Mouse (Mus musculus) hindbrain, embryonic 14.5 days (tissue): Measurements from ENCODE around the gene Gzmg. TPM values are rescaled to one million over a fixed set of nuclear protein-coding genes. Genes with fewer than 3 reads are reported as not detected.
"Not testable (repeated sequence)": the region's sequence is repeated elsewhere in the genome, so short reads cannot be mapped to it uniquely, and the experiment has no call there.

Experiments
- ATAC-seq: fragments of 200-750 bp; cut with Nextera tagmentation; 2 replicates; pipeline ENCODE4 v1.8.0; 2017; ENCODE audit warnings: moderate number of reproducible peaks, mild to moderate bottlenecking, moderate TSS enrichment, moderate library complexity; ENCODE audit not compliant: low FRiP score
- DNase-seq: peaks from one replicate; pipeline ENCODE4 v3.0.0-alpha.2; 2015; ENCODE audit warnings: low spot score
- H3K27ac ChIP-seq: fragments of 300-500 bp; sonication (generic); 2 replicates; pipeline ENCODE4 v1.5.1; 2014; ENCODE audit warnings: mild to moderate bottlenecking, moderate library complexity
- H3K27me3 ChIP-seq: fragments of 300-500 bp; sonication (generic); 2 replicates; pipeline ENCODE4 v1.6.1; 2014; ENCODE audit warnings: mild to moderate bottlenecking, low read length, mixed read lengths; ENCODE audit not compliant: control insufficient read depth, insufficient read depth
- H3K36me3 ChIP-seq: fragments of 300-500 bp; sonication (generic); replicated peaks from 2 replicates; pipeline ENCODE4 v1.6.1; 2014; ENCODE audit not compliant: control insufficient read depth, insufficient read depth
- H3K4me1 ChIP-seq: fragments of 300-500 bp; sonication (generic); replicated peaks from 2 replicates; pipeline ENCODE4 v1.6.1; 2014; ENCODE audit warnings: antibody characterized with exemption, low read length, mixed read lengths; ENCODE audit not compliant: control insufficient read depth, insufficient read depth
- H3K4me2 ChIP-seq: fragments of 300-500 bp; sonication (generic); replicated peaks from 2 replicates; pipeline ENCODE4 v1.6.1; 2014; ENCODE audit warnings: mild to moderate bottlenecking, moderate library complexity
- H3K4me3 ChIP-seq: fragments of 300-500 bp; sonication (generic); replicated peaks from 2 replicates; pipeline ENCODE4 v1.5.1; 2014; ENCODE audit warnings: mild to moderate bottlenecking, low read length
- H3K9ac ChIP-seq: fragments of 300-500 bp; sonication (generic); 2 replicates; pipeline ENCODE4 v1.6.1; 2014
- H3K9me3 ChIP-seq: fragments of 300-500 bp; sonication (generic); 2 replicates; pipeline ENCODE4 v1.6.1; 2016; ENCODE audit warnings: low read length; ENCODE audit not compliant: control insufficient read depth
- WGBS: fragments of 180-500 bp; shearing (Covaris S2); extraction: QIAGEN DNeasy Blood & Tissue Kit; methylation state at CpG from one replicate; pipeline ENCODE4 v1.1.7; 2014; 5-methylcytosine and 5-hydroxymethylcytosine counted together
- polyA plus RNA-seq: library from polyadenylated mRNA; unstranded; fragments of >200 nt; fragmentation: Nextera tagmentation; extraction: Ambion mirVana; gene quantifications from 2 replicates; pipeline ENCODE4 v1.2.1, GENCODE M21; 2014

Gzmg gene
- not detected in 2 replicates for polyA plus RNA-seq

DNA sequence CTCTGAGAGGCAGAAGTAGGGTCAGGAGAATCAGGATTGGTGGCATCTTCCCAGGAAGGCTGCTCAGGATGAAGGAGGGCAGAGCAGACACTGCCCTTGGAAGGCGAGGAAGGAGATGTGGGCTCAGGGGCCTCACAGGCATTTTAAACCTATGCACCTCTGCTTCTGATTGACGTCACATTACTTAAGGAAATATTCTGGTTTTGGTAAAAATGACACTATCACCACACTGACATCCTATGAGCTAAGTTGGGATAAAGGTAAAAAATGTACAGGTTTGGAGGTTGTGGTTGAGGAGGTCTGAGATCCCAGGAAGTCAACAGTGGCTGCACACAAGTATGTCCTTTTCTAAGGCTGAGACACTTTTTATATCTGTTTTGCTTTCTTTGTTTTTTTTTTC lies at the start of gene Gzmg:
Gene Gzmg (minus strand): TSS at position 101 of the 400 bp plus-strand sequence.
- H3K9ac ChIP-seq, DNase-seq, H3K4me1 ChIP-seq, H3K27me3 ChIP-seq, H3K27ac ChIP-seq, H3K36me3 ChIP-seq, H3K4me2 ChIP-seq, H3K4me3 ChIP-seq, H3K9me3 ChIP-seq, ATAC-seq: not testable (repeated sequence)
- 79% methylated on average over 2 of the region's 2 CpGs for WGBS

DNA sequence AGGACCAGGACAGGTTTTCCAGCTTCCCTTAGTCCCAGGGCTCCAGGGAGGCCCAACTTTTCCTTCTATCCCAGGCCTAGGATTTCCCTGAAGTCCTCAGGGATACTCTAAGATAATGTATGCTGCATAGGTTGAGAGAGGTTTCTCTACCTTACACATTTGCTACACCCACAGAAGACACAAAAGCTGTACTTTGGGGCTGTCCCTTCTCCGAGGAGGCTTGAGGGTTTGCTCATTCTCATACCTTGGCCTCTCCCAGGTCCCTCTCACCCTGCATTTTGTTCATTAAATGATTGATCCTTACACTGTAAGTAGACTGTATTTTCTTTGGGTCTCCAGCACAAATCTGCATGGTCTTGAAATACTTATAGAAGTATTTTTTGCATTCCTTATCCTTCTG lies 46.2 kb upstream of the Gzmg start:
- no peak overlapping the region for H3K9ac ChIP-seq
- ATAC-seq, result no peak
- no peaks in the 10 kb centered on the region for H3K27me3 ChIP-seq
- H3K27ac ChIP-seq, result no peak overlapping the region
- no peak overlapping the region for H3K4me2 ChIP-seq
- DNase-seq, result no peak
- 75% methylated on average over 1 of the region's 1 CpGs for whole genome bisulfite sequencing
- H3K4me3 ChIP-seq, result no peak overlapping the region
- no peaks in the 10 kb centered on the region for H3K36me3 ChIP-seq
- H3K9me3 ChIP-seq, result no peaks in the 10 kb centered on the region
- H3K4me1 ChIP-seq, result no peaks in the 10 kb centered on the region

DNA sequence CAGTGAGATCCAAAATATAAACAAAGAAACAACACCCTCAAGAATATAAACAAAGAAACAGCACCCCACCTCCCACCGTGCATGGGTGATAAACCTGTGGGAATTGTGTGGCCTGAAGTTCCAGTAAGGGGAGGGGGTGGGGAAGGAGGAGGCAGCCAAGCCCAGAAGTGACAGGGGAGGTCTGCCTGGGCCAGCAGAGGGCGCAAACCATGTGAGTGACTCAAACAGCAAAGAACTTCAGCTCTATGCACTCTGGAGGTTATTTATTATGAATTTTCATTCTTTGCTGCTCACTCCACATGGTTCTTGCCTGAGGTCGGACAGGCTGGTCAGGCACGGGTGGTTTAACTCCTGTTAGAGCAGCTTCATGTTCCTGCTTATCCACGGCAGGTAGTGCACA lies 45.6 kb upstream of the Gzmg start:
- H3K36me3 ChIP-seq, H3K27ac ChIP-seq, H3K4me1 ChIP-seq, H3K4me3 ChIP-seq, H3K9ac ChIP-seq, H3K27me3 ChIP-seq, ATAC-seq, H3K4me2 ChIP-seq, H3K9me3 ChIP-seq: not testable (repeated sequence)
- WGBS, result 34% methylated on average over 5 of the region's 5 CpGs
- DNase-seq, result peak; percentile 27

DNA sequence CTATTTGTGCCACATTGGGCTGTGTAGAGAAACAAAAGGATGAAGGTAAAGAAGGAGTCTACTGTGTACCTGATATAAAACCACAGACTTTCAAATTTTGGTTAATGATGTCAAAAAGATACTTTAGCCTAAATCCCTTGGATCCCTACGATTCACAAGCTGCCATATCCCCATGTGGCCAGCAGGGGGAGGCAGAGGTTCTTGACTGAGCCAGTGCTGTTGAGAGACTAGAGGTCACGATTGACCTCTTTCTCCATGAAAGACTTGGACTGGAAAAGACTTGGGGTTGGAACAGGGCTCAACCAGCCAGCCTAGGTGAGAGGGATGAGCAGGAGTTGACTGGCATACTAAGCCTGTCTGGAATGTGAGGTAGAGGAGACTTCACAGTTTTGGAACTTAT lies 44.6 kb upstream of the Gzmg start:
- WGBS, result 24% methylated on average over 2 of the region's 2 CpGs
- no peak overlapping the region for H3K4me2 ChIP-seq
- ATAC-seq, result no peak
- H3K27ac ChIP-seq, result no peak overlapping the region
- no peak overlapping the region for H3K9ac ChIP-seq
- no peaks in the 10 kb centered on the region for H3K9me3 ChIP-seq
- no peaks in the 10 kb centered on the region for H3K36me3 ChIP-seq
- H3K27me3 ChIP-seq, result no peaks in the 10 kb centered on the region
- no peaks in the 10 kb centered on the region for H3K4me1 ChIP-seq
- peak; percentile 64 for DNase-seq
- no peak overlapping the region for H3K4me3 ChIP-seq

DNA sequence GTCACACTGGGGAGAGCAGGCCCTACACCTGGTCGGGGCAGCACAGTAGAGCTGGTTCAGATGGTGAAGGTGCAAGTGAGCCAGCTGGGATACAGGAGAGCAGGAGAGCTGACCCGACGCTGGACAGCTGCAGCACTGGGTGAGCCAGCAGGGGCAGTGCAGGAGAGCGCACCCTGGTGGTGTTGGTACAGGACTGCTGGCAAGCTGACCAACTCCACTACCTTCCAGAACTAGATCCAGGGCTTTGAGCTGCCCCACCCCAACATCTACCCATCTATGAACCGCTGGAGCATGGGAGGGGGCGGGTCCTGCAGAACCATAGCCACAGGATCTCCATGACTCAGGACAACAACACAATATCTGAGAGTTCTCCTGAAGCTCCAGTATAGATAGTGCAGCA lies 27.6 kb upstream of the Gzmg start:
- no peak for DNase-seq
- Histone ChIP-seq H3K4me2 (no peak overlapping the region), H3K4me3 (no peak overlapping the region), H3K27me3 (no peaks in the 10 kb centered on the region), H3K9ac (no peak overlapping the region), H3K27ac (no peak overlapping the region), H3K4me1 (no peaks in the 10 kb centered on the region), H3K9me3 (no peaks in the 10 kb centered on the region), H3K36me3 (no peaks in the 10 kb centered on the region)
- WGBS, result 58% methylated on average over 6 of the region's 6 CpGs
- ATAC-seq, result no peak; the same call in 1 of the 2 replicates

DNA sequence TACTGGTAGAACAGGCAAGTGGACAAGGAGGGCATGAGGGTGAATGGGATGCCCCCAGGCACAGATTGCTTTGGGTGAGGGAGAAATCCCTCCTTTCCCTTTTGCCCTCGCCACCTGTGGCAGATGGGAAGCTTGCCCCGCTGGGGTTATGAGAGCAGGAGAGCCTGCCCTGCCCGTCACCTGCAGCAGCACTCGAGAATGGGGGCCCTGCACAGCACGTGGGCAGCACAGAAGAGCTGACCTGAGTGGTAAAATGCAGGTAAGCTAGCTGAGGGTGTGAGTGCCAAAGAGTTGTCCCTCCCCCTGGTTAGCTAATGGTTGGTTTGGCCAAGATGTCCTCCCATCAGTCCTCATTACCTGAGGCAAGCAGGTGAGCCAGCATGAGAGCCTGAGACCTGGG lies 27.1 kb upstream of the Gzmg start:
- Histone ChIP-seq H3K4me1 (no peaks in the 10 kb centered on the region), H3K9me3 (no peaks in the 10 kb centered on the region), H3K4me3 (no peak overlapping the region), H3K27ac (no peak overlapping the region), H3K9ac (no peak overlapping the region), H3K4me2 (no peak overlapping the region), H3K27me3 (no peaks in the 10 kb centered on the region), H3K36me3 (no peaks in the 10 kb centered on the region)
- 82% methylated on average over 5 of the region's 5 CpGs for WGBS
- no peak for ATAC-seq
- no peak for DNase-seq

DNA sequence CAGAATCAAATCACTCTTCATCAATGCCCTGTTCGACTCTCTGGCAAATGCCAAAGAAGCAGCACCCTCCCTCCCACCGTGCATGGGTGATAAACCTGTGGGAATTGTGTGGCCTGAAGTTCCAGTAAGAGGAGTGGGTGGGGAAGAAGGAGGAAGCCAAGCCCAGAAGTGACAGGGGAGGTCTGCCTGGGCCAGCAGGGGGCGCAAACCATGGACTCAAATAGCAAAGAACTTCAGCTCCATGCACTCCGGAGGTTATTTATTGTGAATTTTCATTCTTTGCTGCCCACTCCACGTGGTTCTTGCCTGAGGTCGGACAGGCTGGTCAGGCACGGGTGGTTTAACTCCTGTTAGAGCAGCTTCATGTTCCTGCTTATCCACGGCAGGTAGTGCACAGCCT lies 18.3 kb upstream of the Gzmg start:
- not testable (repeated sequence) for H3K4me3 ChIP-seq, H3K9ac ChIP-seq, H3K4me2 ChIP-seq, H3K9me3 ChIP-seq, H3K4me1 ChIP-seq, ATAC-seq, H3K36me3 ChIP-seq, H3K27ac ChIP-seq, H3K27me3 ChIP-seq
- peak; percentile 29 for DNase-seq
- WGBS, result 27% methylated on average over 8 of the region's 8 CpGs

DNA sequence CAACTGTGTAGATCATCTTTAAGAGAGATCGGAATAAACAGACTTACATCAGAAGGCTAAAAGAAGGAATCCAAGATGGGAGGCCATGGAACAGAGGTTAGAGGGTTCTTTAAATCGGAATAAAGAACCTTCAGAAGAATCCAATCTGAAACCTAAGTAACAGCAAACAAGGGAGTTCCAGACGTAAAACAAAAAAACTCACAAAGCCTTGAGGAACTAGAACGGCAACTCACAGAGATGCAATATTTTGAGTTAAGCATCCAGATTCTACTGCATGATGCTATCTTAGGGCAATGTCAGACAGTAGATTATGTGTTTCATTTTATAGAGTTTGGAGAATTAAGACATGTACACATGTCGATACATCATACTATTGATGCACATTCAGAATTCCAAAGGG lies 15.1 kb upstream of the Gzmg start, which contains the start of gene Gzmn:
Gene Gzmn (minus strand): TSS at position 101 of the 400 bp plus-strand sequence.
- no peak within 1 kb of the TSS for H3K4me2 ChIP-seq

DNA sequence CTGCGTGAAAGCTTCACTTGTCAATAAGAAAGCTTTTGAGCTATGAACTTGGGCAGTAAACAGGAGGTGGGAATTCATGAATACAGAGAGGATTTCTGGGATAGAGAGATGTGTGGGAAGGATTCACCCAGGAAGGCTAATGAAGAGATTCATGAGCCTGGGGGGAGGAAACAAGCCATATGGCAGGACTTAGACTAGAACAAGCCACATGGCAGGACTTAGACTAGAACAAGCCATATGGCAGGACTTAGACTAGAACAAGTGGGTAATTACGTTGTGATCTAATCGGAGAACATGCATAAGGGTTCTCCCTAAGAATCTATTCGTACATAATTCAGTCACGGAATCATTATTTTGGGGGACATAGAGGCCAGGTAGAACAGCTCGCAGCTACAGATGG lies 14.0 kb upstream of the Gzmg start:
- WGBS, result 90% methylated on average over 6 of the region's 6 CpGs
- no peak for DNase-seq
- Histone ChIP-seq H3K9me3 (no peaks in the 10 kb centered on the region), H3K9ac (no peak overlapping the region), H3K4me2 (no peak overlapping the region), H3K27ac (no peak overlapping the region), H3K4me1 (no peaks in the 10 kb centered on the region), H3K27me3 (no peaks in the 10 kb centered on the region), H3K4me3 (no peak overlapping the region), H3K36me3 (no peaks in the 10 kb centered on the region)
- no peak for ATAC-seq

More for the DNA sequence above, 15.1 kb upstream of the Gzmg start, which contains the start of gene Gzmn:
- Histone ChIP-seq H3K27ac (no peak within 1 kb of the TSS), H3K36me3 (no peaks in the 10 kb centered on the region), H3K27me3 (no peaks in the 10 kb centered on the region), H3K9ac (no peak within 1 kb of the TSS), H3K4me3 (no peak within 1 kb of the TSS), H3K4me1 (no peaks in the 10 kb centered on the region), H3K9me3 (no peaks in the 10 kb centered on the region)
- ATAC-seq, result no peak
- DNase-seq, result no peak
- 91% methylated on average over 5 of the region's 5 CpGs for WGBS

DNA sequence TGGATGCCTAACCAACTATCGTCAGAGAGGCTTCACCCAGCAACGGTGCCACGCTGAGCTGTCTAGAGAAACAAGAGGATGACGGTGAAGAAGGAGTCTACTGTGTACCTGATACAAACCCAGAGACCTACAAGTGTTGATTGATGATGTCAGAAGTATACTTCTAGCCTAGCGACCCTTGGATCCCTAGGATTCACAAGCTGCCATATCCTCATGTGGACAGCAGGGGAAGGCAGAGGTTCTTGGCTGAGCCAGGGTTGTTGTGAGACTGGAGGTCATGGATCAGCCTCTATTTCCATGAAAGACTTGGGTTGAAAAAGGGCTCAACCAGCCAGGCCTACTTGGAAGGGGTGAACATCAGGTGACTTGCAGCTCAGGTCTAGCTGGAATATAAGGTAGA lies 13.4 kb upstream of the Gzmg start:
- Histone ChIP-seq H3K9ac (no peak overlapping the region), H3K27ac (no peak overlapping the region), H3K9me3 (no peaks in the 10 kb centered on the region), H3K36me3 (no peaks in the 10 kb centered on the region), H3K4me3 (no peak overlapping the region), H3K4me2 (no peak overlapping the region), H3K27me3 (no peaks in the 10 kb centered on the region), H3K4me1 (no peaks in the 10 kb centered on the region)
- ATAC-seq (no peak), DNase-seq (no peak)
- 89% methylated on average over 5 of the region's 5 CpGs for WGBS
